Mouse (Mus musculus): ENCODE results near the gene Vmn1r130. TPM values are rescaled to one million over a fixed set of nuclear protein-coding genes. Genes with fewer than 3 reads are reported as not detected.
"Not testable (repeated sequence)": the region's sequence is repeated elsewhere in the genome, so short reads cannot be mapped to it uniquely, and the experiment has no call there.

Vmn1r130 gene
- total RNA-seq (2022): not detected

DNA sequence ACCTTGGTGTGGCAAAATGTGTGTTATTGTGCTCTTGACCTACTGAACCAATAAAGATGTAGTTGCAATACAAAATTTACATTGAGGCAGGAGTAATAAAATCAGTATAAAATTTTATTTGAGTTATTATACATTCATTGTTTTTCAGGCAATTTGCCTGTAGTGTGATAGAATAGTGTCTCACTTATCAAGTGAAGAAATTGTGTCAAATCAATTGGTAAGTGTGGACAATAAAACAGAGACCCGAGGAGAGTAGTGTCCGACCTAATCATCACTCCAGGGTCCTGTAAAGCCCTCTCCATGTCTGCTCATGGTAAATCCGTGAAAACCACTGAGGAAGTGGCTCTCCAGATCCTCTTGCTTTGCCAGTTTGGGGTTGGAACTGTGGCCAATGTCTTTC is at the start of gene Vmn1r130:
Gene Vmn1r130 (plus strand): TSS at position 301 of the 400 bp plus-strand sequence.
- DNase-seq: not testable (repeated sequence)

DNA sequence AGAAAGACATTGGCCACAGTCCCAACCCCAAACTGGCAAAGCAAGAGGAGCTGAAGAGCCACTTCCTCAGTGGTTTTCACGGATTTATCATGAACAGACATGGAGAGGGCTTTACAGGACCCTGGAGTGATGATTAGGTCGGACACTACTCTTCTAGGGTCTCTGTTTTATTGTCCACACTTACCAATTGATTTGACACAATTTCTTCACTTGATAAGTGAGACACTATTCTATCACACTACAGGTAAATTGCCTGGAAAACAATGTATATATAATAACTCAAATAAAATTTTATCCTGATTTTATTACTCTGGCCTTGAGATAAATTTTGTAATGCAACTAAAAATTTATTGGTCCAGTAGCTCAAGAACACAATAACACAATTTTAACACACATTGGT is 34.4 kb downstream of the Vmn1r130 start, which contains the start of gene Vmn1r131:
Gene Vmn1r131 (minus strand): TSS at position 101 of the 400 bp plus-strand sequence.
- not testable (repeated sequence) for DNase-seq

Other genes starting within 250 kb of the Vmn1r130 start
- not detected for gene Vmn1r125, start 239.6 kb upstream of the Vmn1r130 start, total RNA-seq (2022)
- gene Vmn1r126, start 210.3 kb upstream of the Vmn1r130 start, total RNA-seq (2022): not detected
- not detected for gene Vmn1r127, start 191.9 kb upstream of the Vmn1r130 start, total RNA-seq (2022)
- gene Vmn1r128, start 162.4 kb upstream of the Vmn1r130 start, total RNA-seq (2022): not detected
- not detected for gene Vmn1r129, start 150.5 kb upstream of the Vmn1r130 start, total RNA-seq (2022)
- not detected for gene Gm6882, start 79.0 kb upstream of the Vmn1r130 start, total RNA-seq (2022)
- not detected for gene Vmn1r131, start 34.3 kb downstream of the Vmn1r130 start, total RNA-seq (2022)
- not detected for gene Vmn1r132, start 102.3 kb downstream of the Vmn1r130 start, total RNA-seq (2022)
- not detected for gene Gm4175, start 249.7 kb downstream of the Vmn1r130 start, total RNA-seq (2022)

Measured in adrenal gland, adult 8-10 months (tissue).